Mouse (Mus musculus) frontal cortex, postnatal 36 days (tissue): ENCODE results near the gene Spc24.
"Not testable (repeated sequence)": the region's sequence is repeated elsewhere in the genome, so short reads cannot be mapped to it uniquely, and the experiment has no call there.

Experiments used
- DNase-seq, 2 experiments: peaks; one replicate each; pipeline ENCODE4 v3.0.0; 2022; ENCODE audit warnings: low spot score in 2 of 2

The Spc24 gene

DNA sequence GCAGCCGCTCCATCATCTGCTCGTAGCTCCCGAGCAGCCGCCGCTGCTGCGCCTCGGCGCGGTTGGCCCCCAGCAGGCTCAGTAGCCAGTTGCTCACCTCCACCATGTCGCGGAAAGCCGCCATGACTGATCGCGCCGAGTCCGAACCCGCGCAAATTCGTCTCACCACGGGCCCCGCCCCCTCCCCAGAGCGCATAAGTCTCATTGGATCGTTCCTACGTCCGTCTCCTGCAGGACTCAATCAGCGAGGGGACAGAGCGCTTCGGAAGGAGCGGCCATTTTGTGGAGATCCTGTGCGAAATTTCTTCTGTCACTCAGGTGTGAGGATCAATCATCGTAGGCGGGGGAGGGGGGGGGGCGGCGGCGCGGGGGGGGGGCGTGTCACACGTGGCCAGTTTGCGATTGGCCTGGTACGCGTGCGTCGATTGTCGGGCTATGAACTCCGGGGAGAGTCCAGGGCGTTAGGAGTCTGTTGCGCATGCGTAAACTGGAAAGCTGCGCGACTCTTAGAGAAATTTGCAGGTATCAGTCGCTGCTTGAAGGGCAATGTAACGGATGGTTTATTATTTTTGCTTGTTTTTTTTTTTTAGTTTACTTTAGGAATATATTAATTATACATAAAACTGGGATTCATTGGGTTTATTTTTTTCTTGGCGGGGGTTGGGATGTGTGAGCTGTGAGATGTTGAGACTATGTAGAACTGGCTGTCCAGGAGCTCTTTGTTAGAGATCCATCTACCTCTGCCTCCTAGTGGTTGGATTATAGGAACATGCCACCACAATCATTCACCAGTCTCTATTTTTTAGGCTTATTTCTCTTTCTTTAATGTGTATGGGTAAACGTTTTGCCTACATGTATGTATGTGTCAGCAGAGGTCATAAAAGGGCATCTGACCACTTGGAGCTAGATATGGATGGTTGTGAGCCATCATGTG is at the start of gene Spc24:
Spc24 (minus strand) TSS at position 149 of the 934 bp plus-strand sequence.
- peak; percentile 94 to 96 for DNase-seq

DNA sequence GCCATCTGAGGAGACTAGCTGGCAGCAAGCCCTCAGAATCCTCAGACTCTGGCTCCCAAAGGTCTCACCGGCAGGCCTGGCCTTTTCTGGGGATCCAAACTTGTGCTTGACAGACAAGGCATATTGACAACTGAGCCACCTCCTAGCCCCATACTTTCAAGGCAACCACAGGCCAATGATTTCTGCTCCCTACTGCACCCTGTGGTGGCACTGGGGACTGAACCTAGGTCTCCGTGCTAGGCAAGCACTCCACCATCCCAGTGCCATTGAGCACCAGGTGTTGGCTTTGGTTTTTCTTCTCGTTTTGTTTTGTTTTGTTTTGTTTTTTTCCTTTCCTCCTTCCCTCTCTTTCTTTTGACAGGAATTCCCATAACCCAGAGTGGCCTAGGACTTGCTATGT is 48.5 kb upstream of the Spc24 start:
- DNase-seq = no peak

DNA sequence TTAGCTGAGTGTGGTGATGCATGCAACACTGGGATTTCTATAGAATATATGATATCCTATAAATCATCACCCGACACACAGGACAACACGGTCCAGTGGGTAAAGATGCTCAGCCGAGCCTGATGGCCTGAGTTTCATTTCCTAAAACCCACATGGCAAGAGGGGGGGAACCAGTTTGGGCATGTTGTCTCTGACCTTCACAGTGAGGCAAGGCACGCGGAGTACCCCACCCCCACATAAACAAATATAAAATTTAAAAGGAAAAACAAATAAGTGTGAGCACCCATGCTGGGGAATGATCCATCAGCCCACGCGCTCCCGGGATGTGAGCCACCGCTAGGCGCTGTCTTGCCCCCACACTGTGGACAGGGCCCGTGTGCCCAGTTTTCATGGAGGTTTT is 46.9 kb upstream of the Spc24 start:
- peak in 1 of 2 experiments; percentile 13 for DNase-seq

DNA sequence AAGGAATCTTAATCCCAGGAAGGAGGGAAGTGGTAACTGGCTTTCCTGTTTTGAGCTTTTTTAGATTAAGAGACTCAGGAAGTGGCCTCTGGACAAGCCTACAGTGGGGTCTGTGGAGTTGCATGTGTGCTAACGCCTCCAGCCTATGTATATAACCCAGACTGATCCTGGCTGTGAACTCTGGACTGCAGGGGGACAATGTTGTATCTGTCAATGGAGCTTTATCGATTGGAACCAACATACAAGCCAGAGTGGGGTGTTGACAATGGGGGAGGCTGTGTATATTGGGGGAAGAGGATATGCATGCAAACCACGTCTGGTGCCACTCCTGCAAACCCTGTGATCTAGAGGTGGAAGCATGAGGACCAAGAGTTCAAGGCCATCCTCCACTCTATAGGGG is 46.3 kb upstream of the Spc24 start:
- DNase-seq = no peak

DNA sequence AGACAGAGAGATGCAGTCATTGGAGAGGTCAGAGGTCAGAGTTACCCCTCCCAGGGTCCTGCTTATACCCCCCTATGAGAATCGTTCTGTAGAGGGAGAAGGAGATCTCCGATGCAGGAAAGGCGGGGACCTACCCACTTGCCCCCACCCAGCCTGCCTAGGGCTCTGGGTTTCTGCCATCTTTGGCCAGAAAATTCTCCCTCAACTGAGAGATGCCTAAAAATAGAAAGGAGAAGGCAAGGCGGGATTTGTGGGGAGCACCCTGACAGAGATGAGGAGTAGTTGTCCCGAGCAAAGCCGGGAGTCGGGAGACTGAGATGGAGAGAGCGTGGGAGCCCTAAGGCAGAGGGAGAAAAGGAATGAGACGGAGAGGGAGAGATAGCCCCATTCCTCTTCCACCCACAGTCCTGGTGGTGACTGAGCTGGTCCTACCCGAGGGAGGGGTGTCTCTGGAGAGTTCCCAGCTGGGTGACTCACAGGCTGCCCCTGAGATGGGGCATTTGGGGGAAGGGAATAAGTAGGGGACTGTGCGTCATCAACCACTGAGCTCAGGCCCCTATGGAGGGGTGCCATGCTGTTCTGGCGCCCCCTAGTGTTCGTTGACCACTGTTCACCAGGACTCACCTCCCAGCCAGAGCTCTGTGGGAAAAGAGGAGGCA is 44.0 kb upstream of the Spc24 start:
- DNase-seq = peak; percentile 83 to 87

DNA sequence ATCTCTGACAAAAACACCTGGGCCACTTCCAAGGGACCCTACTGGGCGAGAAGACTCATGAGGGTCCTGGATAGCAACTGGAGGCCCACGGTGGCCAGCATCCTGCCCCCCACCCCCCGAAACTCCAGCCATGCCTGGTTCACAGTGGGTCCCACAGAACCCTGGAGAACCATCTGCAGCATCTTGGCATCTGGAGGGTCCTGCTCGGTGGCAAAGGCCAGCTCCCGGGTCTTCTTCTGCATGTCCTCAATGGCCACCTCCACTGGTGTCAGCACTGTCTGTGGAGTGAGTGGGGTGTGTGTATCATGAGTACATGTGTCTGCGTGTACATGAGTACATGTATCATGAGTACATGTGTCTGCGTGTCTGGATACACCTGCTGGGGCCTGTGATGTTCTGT is 41.5 kb upstream of the Spc24 start:
- no peak for DNase-seq

DNA sequence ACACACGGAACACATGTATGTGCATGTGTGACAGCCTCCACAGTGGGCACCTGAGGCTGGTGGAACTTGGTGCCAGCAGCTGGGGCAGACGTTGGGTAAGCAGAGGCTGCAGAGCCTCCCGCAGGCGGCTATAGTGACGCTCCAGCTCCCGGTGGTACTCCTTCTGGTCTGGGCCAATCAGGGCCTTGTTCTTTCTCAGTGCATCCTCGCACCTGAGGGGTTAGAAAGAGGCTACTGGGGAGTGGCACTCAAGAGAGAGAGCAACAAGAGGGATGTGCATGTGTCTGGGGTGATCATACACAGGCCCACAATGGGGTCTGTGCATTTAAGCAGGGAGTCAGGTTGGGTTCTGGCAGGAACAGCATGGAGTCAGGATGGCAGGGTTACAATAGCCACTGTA is 41.0 kb upstream of the Spc24 start:
- no peak for DNase-seq

DNA sequence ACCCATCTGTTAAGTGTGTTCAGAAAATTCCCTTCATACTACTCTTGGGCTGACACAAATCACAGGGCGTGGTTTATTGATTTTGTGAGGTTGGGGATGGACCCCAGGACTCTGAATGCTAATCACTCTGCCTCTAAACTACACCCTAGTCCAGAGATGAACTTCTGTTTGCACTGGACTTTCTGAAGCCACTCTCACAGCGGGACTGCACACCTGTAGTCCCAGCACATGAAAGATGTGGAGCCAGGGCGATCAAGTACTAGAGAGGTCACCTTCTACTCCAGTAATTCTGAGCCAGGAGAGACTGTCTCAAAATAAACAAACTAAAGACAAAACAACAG is 38.9 kb upstream of the Spc24 start:
- no peak for DNase-seq

DNA sequence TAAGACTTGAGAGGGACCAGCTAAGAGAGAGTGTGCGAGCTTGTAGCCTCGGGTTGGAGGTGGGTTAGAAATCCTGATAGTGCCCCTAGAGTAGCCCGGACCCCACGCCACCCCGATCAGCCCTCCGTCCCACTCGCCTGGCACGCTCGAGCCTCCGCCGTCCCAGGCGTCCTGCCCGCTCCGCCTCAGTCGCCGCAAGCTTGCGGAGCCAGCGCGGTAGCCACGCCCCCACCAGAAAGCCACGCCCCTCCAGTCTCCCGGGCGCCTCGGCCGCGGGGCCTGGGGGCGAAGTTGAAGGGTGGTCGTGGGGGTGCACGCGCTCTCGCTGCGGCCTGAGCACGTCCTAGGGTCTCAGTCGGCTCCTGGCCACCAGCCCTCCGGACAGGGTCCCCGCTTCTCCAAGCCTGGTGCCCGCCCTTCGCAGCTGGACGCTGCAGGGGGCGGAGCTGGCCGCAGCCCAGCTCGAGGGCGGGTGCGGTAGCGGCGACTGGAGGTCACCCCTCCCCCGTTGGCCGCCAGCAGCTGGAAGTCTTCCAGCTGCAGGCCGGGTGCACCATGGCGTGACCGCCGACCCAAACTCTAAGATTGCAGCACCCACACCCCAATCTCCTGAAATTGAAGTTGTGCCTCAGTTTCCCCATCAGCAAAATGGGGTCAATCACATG is 38.4 kb upstream of the Spc24 start, which contains the start of gene Kank2:
Kank2 (minus strand) TSS at position 400 of the 665 bp plus-strand sequence.
- DNase-seq = peak; percentile 60 to 73

DNA sequence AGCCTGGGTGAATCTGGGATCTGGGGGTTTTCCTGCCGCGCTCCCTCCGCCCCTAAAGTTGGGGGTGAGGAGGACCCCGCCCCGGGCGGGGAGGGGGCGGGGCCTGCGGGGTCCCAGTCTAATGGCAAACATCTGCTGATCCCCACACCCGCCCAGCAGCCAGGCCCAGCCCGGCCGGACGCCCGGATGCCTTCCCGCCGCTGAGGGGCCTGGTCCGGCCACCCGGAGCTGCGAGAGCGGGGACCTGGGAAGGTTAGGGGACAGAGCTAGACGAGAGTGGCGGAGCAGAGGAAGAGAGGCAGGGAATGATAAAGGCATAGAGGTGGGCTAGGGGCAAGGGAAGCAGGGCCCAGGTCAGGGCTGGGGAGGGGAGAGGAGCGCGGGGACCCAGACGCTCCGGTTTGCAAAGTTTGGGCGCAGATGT is 37.8 kb upstream of the Spc24 start:
- no peak for DNase-seq

DNA sequence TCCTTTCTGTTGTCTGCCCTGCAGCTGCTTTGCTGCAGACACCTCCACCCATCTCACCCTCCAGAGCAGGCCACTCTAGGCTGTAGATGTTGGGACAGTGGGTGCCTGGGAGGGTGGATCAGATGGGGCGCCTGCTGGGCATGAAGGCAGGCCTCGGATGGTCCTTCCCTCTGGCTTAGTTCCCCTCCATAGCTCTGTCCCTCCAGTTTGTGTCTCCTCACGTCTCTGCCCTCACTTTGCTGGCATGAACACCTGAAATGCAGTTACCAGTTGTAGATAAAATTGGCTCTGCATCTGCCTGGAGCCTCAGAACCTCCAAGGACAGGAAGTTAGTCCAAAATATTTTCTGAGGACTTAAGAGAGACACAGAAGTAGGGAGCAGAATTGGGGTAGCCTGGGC is 36.8 kb upstream of the Spc24 start:
- DNase-seq = no peak

DNA sequence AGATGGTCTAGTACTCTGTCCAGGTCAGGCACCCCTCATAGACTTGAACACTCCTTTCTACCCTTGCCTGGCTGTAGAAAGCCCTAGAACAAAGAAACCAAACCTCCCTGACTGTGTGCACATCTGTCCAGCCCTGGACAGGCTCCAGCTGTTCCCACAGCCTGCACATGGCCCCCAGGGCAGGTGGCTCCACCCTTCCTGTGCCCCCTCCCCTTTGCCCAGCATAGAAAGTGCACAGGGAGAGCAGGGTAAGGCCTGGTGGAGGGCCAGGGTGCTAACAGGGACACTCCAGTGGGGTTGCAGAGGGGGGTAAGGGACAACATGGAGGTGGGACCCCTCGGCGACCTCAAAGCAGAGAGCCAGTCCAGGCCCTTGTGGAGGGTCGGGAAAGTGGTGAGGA is 36.2 kb upstream of the Spc24 start:
- DNase-seq = no peak

DNA sequence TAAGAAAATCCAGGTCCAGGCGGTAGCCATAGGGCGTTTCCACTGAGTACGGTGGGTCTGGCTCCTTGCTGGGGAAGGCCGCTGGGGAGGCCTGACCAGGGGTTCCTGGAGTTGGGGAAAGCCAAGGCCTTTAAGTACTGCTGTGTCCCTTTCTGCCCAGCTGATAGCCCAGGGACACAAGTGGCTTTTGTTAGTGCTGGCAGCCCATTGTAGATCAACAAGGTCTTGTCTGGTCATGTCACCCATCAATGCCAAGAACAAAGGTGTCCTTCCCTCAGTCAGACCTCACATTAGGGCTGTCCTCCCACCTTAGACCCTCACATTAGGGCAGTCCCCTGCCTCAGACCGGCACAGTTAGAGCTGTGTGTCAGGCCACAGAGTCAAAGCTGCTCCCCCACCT is 35.5 kb upstream of the Spc24 start:
- DNase-seq = no peak

DNA sequence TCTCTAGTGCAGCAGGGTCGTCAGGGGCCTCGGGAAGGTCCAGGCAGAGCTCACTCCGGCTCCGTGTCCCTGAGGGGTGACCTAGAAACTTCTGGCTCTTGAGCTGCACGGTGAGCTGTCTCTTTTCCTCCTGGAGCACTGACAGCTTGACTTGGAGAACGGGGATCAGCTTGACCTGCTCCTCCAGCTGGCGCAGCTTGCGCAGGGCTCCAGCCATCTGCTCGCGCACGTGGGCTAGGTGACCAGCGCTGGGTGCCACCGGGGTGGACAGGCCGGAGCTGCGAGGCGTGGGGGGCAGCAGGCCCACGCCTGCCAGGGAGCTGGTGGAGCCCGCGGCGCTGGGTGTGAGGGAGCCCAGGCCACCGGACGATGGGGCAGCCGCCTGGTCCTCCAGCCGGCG is 34.8 kb upstream of the Spc24 start:
- DNase-seq = no peak

DNA sequence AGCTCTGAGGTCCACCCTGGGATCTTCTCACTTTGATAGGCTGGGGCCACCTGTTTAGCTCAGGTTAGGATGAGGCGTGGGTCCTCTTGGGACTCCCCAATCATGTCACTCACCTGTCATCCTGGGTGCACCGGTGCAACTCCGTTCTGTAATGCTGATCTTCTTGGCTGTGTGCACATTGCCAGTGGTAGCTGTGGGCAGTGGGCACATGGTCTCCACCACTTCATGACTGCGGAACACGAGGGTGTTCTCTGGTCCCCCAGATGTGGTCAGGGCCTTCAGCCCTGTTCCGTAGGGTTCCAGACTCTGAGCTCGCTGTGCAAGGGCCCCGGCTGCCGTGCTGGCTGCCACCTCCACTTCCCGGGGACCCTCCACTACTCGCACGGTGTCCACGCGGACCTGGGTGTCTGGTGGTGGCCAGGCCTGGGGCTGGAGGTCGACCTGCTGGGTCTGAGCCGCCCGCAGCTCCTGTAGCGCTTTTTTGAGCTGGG is 34.3 kb upstream of the Spc24 start:
- no peak for DNase-seq

DNA sequence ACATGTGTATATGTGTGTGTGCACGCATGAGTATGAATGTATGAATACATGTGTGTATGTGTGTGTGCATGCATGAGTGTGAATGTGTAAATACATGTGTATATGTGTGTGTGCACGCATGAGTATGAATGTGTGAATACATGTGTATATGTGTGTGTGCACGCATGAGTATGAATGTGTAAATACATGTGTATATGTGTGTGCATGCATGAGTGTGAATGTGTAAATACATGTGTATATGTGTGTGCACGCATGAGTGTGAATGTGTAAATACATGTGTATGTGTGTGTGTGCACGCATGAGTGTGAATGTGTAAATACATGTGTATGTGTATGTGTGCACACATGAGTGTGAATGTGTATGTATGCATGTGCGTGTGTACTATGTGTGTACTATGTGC is 33.4 kb upstream of the Spc24 start:
- not testable (repeated sequence) for DNase-seq

DNA sequence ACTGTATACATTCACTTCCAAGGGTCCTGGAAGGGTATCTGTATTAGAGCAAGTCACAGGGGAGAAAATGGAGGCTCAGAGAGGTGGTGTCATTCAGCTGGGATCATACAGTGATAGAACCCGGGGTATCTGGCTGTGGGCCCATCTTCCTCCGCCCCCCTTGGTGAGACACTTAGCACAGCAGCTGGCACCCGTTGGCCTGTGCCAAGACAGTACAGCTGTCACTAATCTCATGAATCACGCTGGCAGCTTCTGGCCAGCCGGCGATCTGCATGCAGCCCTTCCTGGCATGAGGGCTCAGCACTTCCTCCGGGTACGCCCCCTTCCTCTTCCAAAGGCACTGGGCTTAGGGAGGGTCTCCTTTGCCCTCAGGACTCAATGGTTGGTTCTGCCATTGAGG is 32.5 kb upstream of the Spc24 start:
- peak; percentile 59 to 64 for DNase-seq

DNA sequence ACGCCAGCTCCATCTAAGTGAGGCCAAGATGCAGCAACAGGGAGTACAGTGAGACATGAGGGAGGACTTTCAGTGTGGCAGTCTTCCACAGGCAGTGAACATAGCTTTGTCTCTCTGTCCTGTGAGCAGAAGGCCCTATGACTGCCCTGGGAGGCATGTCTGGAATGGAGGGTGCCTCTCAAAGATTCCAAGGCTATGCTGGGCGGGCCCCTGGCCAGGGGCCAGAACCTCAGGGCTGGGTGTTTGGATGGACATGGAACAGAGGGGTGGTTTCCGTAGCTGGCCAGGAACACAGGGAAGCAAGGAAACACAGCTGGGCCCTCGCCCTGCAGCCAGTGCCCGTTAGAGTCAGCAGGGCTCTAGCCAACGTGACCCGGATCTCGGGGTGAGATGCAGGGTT is 31.8 kb upstream of the Spc24 start:
- no peak for DNase-seq

DNA sequence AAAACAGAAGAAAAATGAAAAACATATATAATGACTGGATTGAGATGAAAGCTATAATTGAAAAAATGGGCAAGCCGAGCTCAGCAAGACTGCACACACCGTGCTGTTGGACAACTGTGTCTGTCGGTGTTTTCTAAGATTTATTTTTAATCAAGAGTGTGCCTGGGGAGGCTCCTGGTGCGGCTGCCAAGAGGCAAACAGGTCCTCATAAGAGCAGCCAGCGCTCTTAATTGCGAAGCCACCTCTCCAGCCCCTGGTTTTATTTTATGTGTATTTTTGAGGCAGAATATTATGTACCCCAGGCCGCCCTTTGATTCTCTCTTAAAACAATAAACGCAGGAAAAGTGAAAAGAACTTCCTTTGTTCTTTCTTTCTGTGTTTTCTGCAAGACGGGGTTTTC is 28.1 kb upstream of the Spc24 start:
- no peak for DNase-seq

DNA sequence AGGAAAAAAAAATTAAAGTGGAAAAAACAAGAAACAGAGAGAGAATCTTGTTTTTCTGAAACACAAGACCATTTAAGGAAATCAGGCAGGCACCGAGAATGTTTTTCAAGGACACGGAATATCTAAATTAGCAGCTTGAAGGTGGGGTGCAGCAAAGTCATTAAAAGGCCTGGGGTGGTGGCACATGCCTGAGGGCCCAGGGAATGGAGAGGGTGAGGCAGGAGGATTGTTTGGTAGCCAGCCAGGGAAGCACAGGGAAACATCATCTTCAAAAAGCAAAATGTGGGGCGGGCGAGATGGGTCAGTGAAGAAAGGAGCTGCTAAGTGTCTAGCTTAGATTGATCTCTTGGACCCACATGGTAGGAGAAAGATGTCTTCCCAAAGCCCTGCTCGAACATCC is 27.6 kb upstream of the Spc24 start:
- no peak for DNase-seq

DNA sequence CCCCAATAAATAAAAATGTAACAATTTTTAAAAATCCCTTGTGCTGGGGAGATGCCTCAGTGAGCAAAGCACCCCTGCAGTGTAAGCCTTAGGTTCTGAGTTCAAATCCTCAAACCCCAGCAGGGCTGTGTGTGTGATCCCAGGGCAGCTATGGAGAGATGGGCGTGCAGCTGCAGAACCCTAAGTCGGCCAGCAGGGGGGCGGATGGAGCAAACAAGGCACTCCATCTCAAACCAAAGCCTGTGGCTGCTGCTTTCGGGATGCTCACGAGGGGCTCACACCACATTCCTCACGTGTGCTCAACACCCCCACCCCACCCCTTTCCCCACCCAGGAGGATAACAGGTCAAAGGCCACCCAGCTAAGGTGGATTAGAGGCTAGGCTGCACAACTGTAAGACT is 26.8 kb upstream of the Spc24 start:
- peak; percentile 56 to 59 for DNase-seq

DNA sequence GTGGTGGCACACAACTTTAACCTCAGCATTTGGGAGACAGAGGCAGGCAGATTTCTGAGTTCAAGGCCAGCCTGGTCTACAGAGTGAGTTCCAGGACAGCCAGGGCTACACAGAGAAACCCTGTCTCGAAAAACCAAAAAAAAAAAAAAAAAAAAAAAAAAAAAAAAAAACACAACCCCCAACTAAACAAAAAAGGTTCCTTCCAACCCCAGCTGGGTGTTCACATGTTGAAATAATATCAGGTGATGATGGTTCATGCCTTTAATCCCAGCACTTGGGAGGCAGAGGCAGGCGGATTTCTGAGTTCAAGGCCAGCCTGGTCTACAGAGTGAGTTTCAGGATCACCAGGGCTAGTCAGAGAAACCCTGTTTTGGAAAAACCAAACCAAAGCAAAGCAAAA is 26.2 kb upstream of the Spc24 start:
- not testable (repeated sequence) for DNase-seq
